Mouse (Mus musculus): Measurements from ENCODE around the gene Akap13. TPM values are rescaled to one million over a fixed set of nuclear protein-coding genes. Genes with fewer than 3 reads are reported as not detected.

Gene Akap13
- total and polyA plus RNA-seq, 2 experiments = 8.5 to 92.1 TPM

GRCm38 (mm10) chr7:75439570-75439969, 15.8 kb upstream of the Akap13 start:
- no peaks in the 10 kb centered on the region for H3K27me3 ChIP-seq (ENCODE audit: control insufficient read depth, insufficient read depth, low read length)
- H3K27ac ChIP-seq (replicated peaks; ENCODE audit: insufficient read depth, low read depth, low read length) = no peak overlapping the region
- H3K36me3 ChIP-seq (ENCODE audit: control insufficient read depth, insufficient read depth, low read length) = no peaks in the 10 kb centered on the region
- no peaks in the 10 kb centered on the region for H3K79me2 ChIP-seq (ENCODE audit: control insufficient read depth, insufficient read depth, low read length)
- no peak overlapping the region for H3K9ac ChIP-seq (ENCODE audit: low read depth, low read length)
- no peaks in the 10 kb centered on the region for H3K4me1 ChIP-seq (ENCODE audit: control insufficient read depth, insufficient read depth, low read length)
- H3K4me3 ChIP-seq (ENCODE audit: insufficient read depth, low read depth, low read length) = no peak overlapping the region
- TF ChIP-seq CTCF (IDR thresholded peaks at IDR 0.05; ENCODE audit: low read depth, low read length) (no peak), POLR2A (IDR thresholded peaks at IDR 0.05; ENCODE audit: extremely low read depth, insufficient read depth, low read length) (no peak)
- no peak for DNase-seq (ENCODE audit: extremely low read depth, low read depth, low spot score)
- 88% methylated on average over 4 of the region's 4 CpGs for WGBS

DNA sequence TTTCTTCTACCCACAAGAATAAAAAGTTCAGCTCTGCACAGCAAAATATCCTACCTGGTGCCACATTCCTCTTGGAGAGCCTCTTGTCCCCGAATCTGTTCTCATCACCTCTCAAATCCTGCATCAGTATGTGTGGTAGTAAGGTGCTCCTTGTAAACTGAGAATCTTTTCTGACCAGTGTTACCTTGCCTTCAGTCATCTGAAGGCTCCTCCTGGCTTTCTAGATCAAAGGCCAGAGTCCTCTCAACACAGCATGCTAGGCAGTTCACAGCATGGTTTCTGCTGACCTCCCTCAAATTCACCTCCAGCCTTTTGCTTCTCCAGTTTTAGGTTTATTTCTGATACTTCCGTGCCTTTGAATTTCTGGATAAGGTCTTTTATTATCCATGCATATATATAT, 15.1 kb upstream of the Akap13 start:
- Histone ChIP-seq H3K27ac (replicated peaks; ENCODE audit: insufficient read depth, low read depth, low read length) (no peak overlapping the region), H3K79me2 (ENCODE audit: control insufficient read depth, insufficient read depth, low read length) (no peaks in the 10 kb centered on the region), H3K4me3 (ENCODE audit: insufficient read depth, low read depth, low read length) (no peak overlapping the region), H3K27me3 (ENCODE audit: control insufficient read depth, insufficient read depth, low read length) (no peaks in the 10 kb centered on the region), H3K36me3 (ENCODE audit: control insufficient read depth, insufficient read depth, low read length) (no peaks in the 10 kb centered on the region), H3K9ac (ENCODE audit: low read depth, low read length) (no peak overlapping the region), H3K4me1 (ENCODE audit: control insufficient read depth, insufficient read depth, low read length) (no peaks in the 10 kb centered on the region)
- no peak for DNase-seq (ENCODE audit: extremely low read depth, low read depth, low spot score)
- WGBS = 85% methylated on average over 2 of the region's 2 CpGs
- TF ChIP-seq POLR2A (IDR thresholded peaks at IDR 0.05; ENCODE audit: extremely low read depth, insufficient read depth, low read length) (no peak), CTCF (IDR thresholded peaks at IDR 0.05; ENCODE audit: low read depth, low read length) (no peak)

DNA sequence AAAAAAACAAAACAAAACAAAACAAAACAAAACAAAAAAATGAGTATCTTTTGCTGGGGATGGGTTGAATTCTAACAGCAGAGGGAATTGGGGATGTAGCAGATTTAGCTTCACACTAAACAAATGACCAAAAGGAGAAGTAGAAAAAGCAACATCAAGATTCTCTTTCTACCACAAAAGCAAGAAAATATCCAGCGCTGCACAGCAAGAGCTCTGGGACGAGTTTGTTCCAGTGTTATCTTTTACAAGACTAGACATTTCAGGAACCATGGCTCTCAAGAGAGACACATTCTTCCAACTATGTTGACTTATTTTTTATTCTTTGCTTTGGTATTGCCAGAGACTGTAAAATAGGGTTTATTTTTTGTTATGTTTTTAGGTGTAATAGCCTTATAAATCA, 13.4 kb upstream of the Akap13 start:
- no peak for TF ChIP-seq POLR2A (IDR thresholded peaks at IDR 0.05; ENCODE audit: extremely low read depth, insufficient read depth, low read length)
- no peak for TF ChIP-seq CTCF (IDR thresholded peaks at IDR 0.05; ENCODE audit: low read depth, low read length)
- no peaks in the 10 kb centered on the region for H3K27me3 ChIP-seq (ENCODE audit: control insufficient read depth, insufficient read depth, low read length)
- no peak overlapping the region for H3K9ac ChIP-seq (ENCODE audit: low read depth, low read length)
- no peak for DNase-seq (ENCODE audit: extremely low read depth, low read depth, low spot score)
- H3K27ac ChIP-seq (replicated peaks; ENCODE audit: insufficient read depth, low read depth, low read length) = no peak overlapping the region
- no peaks in the 10 kb centered on the region for H3K36me3 ChIP-seq (ENCODE audit: control insufficient read depth, insufficient read depth, low read length)
- 81% methylated on average over 2 of the region's 2 CpGs for WGBS
- H3K4me3 ChIP-seq (ENCODE audit: insufficient read depth, low read depth, low read length) = no peak overlapping the region
- H3K79me2 ChIP-seq (ENCODE audit: control insufficient read depth, insufficient read depth, low read length) = no peaks in the 10 kb centered on the region
- H3K4me1 ChIP-seq (ENCODE audit: control insufficient read depth, insufficient read depth, low read length) = no peaks in the 10 kb centered on the region

- Histone ChIP-seq H3K9ac (ENCODE audit: low read depth, low read length) (peak overlapping the region; percentile 91), H3K4me3 (ENCODE audit: insufficient read depth, low read depth, low read length) (peak overlapping the region; percentile 80), H3K4me1 (ENCODE audit: control insufficient read depth, insufficient read depth, low read length) (peaks cover 20% of the 10 kb centered on the region), H3K79me2 (ENCODE audit: control insufficient read depth, insufficient read depth, low read length) (peaks cover 21% of the 10 kb centered on the region; the same call in 1 of the 2 replicates), H3K36me3 (ENCODE audit: control insufficient read depth, insufficient read depth, low read length) (no peaks in the 10 kb centered on the region), H3K27me3 (ENCODE audit: control insufficient read depth, insufficient read depth, low read length) (no peaks in the 10 kb centered on the region), H3K27ac (replicated peaks; ENCODE audit: insufficient read depth, low read depth, low read length) (peak overlapping the region; percentile 72)
- TF ChIP-seq CTCF (IDR thresholded peaks at IDR 0.05; ENCODE audit: low read depth, low read length) = no peak
- TF ChIP-seq POLR2A (IDR thresholded peaks at IDR 0.05; ENCODE audit: extremely low read depth, insufficient read depth, low read length) = no peak
- DNase-seq (ENCODE audit: extremely low read depth, low read depth, low spot score) = peak; percentile 79
- WGBS = 4% methylated on average over 24 of the region's 25 CpGs
Measured at GRCm38 (mm10) chr7:75456152-75456888, 986 bp downstream of the Akap13 start.

DNA sequence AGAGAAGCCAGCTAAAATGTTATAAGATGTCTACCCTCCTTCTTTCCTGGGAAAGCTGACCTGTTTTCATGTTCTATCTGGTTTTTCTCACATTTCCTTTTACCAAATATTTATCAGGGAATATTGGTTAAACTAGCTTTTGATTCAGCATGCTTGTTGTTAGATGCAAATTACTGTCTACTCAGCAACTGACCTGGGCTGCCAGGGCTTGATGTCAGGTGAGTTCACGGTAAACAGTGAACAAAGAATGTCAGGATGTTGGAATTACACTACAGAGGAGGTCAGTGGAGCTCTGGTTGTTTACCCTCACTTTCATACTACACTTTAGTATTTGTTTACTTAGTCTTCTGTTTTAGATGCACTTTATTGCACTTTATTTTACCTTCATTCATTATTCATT, 5.0 kb downstream of the Akap13 start:
- Histone ChIP-seq H3K9ac (ENCODE audit: low read depth, low read length) (no peak overlapping the region), H3K4me1 (ENCODE audit: control insufficient read depth, insufficient read depth, low read length) (peaks cover 31% of the 10 kb centered on the region), H3K4me3 (ENCODE audit: insufficient read depth, low read depth, low read length) (no peak overlapping the region), H3K27me3 (ENCODE audit: control insufficient read depth, insufficient read depth, low read length) (no peaks in the 10 kb centered on the region), H3K27ac (replicated peaks; ENCODE audit: insufficient read depth, low read depth, low read length) (no peak overlapping the region), H3K79me2 (ENCODE audit: control insufficient read depth, insufficient read depth, low read length) (peaks cover 36% of the 10 kb centered on the region; the same call in 1 of the 2 replicates), H3K36me3 (ENCODE audit: control insufficient read depth, insufficient read depth, low read length) (no peaks in the 10 kb centered on the region)
- 24% methylated on average over 1 of the region's 1 CpGs for WGBS
- no peak for TF ChIP-seq CTCF (IDR thresholded peaks at IDR 0.05; ENCODE audit: low read depth, low read length)
- DNase-seq (ENCODE audit: extremely low read depth, low read depth, low spot score) = peak; percentile 84

GRCm38 (mm10) chr7:75463579-75464162, 8.3 kb downstream of the Akap13 start:
- peaks cover 24% of the 10 kb centered on the region for H3K4me1 ChIP-seq (ENCODE audit: control insufficient read depth, insufficient read depth, low read length)
- TF ChIP-seq POLR2A (IDR thresholded peaks at IDR 0.05; ENCODE audit: extremely low read depth, insufficient read depth, low read length) (no peak), CTCF (IDR thresholded peaks at IDR 0.05; ENCODE audit: low read depth, low read length) (no peak)

More at GRCm38 (mm10) chr7:75463579-75464162, 8.3 kb downstream of the Akap13 start:
- H3K79me2 ChIP-seq (ENCODE audit: control insufficient read depth, insufficient read depth, low read length) = peaks cover 34% of the 10 kb centered on the region
- no peak overlapping the region for H3K27ac ChIP-seq (replicated peaks; ENCODE audit: insufficient read depth, low read depth, low read length)
- H3K9ac ChIP-seq (ENCODE audit: low read depth, low read length) = no peak overlapping the region
- no peaks in the 10 kb centered on the region for H3K36me3 ChIP-seq (ENCODE audit: control insufficient read depth, insufficient read depth, low read length)
- no peaks in the 10 kb centered on the region for H3K27me3 ChIP-seq (ENCODE audit: control insufficient read depth, insufficient read depth, low read length)
- H3K4me3 ChIP-seq (ENCODE audit: insufficient read depth, low read depth, low read length) = no peak overlapping the region
- peak; percentile 86 for DNase-seq (ENCODE audit: extremely low read depth, low read depth, low spot score)
